Mouse (Mus musculus) spleen, adult 2 months (tissue): ENCODE measurements around the gene Aqp9.

Experiments
- CTCF ChIP-seq: fragments of 200-500 bp; IDR thresholded peaks from 2 replicates; pipeline ENCODE4 v1.5.1; 2011; ENCODE audit warnings: mild to moderate bottlenecking, inconsistent platforms; ENCODE audit not compliant: insufficient read depth, insufficient read length, insufficient replicate concordance; ENCODE audit errors: extremely low read depth
- POLR2A ChIP-seq: fragments of 200-500 bp; IDR thresholded peaks from 2 replicates; pipeline ENCODE4 v1.6.1; 2011; ENCODE audit warnings: low read depth, low read length, inconsistent platforms

DNA sequence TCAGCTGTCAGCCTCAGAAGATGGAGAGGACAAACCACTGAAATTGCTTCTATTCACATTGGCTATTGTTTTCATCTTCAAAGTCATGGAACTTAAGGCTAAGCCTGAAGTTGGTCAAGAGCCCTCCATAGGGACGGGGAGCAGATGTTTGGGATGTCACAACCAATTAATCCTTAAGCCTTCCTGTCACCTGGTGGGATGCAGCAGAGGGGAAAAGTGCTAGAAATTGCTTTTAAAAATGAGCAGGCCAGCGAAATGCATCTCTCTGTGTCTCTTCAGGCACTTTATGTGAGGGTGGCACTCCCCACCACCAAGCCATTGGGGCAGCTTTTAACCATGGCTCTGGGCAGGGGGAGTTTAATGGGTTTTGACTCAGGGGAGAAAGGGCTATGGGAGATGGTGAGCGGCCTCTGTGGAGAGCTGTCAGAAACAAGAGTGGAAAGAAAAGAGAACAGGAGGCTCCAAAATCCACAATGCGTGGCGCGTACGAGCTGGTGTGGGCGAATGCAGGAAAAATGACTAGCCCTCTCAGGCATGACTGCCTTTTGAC lies 104.1 kb downstream of the Aqp9 start:
- TF ChIP-seq CTCF, result no peak
- no peak for TF ChIP-seq POLR2A
